In genomic region chr4:134795819-134796485, GRCm38 (mm10) we compare ENCODE assay signal across 23 mouse cellular contexts. TPM values are rescaled to one million over a fixed set of nuclear protein-coding genes. Genes with fewer than 3 reads are reported as not detected.
A peak's percentile ranks its signal among the peaks of the same experiment; 100 is the strongest.
DNase-seq lines count a peak whose midpoint lies in the region; ATAC-seq lines count a peak whose summit lies in the region.
"Had no signal": no experiment of that assay in that cellular context is flagged by ENCODE, and none has a peak within 500 bp of the region (broad histone marks: within the 10 kb centered on the region; RNA-seq: fewer than 3 reads in every experiment).

No protein-coding gene starts in this region.

- no peaks in the 10 kb centered on the region for H3K9me3 ChIP-seq in hindbrain, embryonic 12.5 days (replicated peaks)
- H3K9me3 ChIP-seq in midbrain, embryonic 10.5 days (replicated peaks) = no peaks in the 10 kb centered on the region
- H3K9me3 ChIP-seq: embryonic facial prominence, embryonic 10.5 days; embryonic facial prominence, embryonic 15.5 days; forebrain, embryonic 12.5 days; heart, embryonic 13.5 days; hindbrain, embryonic 10.5 days; limb, embryonic 15.5 days; liver, embryonic 13.5 days; midbrain, embryonic 15.5 days; neural tube, embryonic 13.5 days had no signal

- peaks cover 4% of the 10 kb centered on the region; the same call in 1 of the 2 replicates for H3K4me1 ChIP-seq in hindbrain, embryonic 12.5 days
- H3K4me1 ChIP-seq in midbrain, embryonic 10.5 days = peaks cover 32% of the 10 kb centered on the region
- H3K4me1 ChIP-seq: forebrain, embryonic 12.5 days; midbrain, embryonic 15.5 days; neural tube, embryonic 13.5 days had no signal

- no peaks in the 10 kb centered on the region for H3K27me3 ChIP-seq in hindbrain, embryonic 12.5 days
- no peaks in the 10 kb centered on the region for H3K27me3 ChIP-seq in midbrain, embryonic 10.5 days (ENCODE audit: low read depth, poor library complexity, severe bottlenecking)
- H3K27me3 ChIP-seq: embryonic facial prominence, embryonic 15.5 days; forebrain, embryonic 12.5 days; heart, embryonic 13.5 days; limb, embryonic 15.5 days; liver, embryonic 13.5 days; midbrain, embryonic 15.5 days; neural tube, embryonic 13.5 days had no signal

- H3K36me3 ChIP-seq in hindbrain, embryonic 12.5 days = peaks cover 9% of the 10 kb centered on the region; the same call in 1 of the 2 replicates
- peaks cover 5% of the 10 kb centered on the region for H3K36me3 ChIP-seq in midbrain, embryonic 10.5 days
- H3K36me3 ChIP-seq: embryonic facial prominence, embryonic 15.5 days; midbrain, embryonic 15.5 days had no signal

- WGBS in hindbrain, embryonic 12.5 days = 78% methylated on average over 5 of the region's 5 CpGs
- WGBS in midbrain, embryonic 10.5 days = 85% methylated on average over 5 of the region's 5 CpGs

- no peak overlapping the region for H3K4me2 ChIP-seq in hindbrain, embryonic 12.5 days (replicated peaks)
- H3K4me2 ChIP-seq: embryonic facial prominence, embryonic 15.5 days; forebrain, embryonic 12.5 days; heart, embryonic 13.5 days; limb, embryonic 15.5 days; liver, embryonic 13.5 days; midbrain, embryonic 15.5 days; neural tube, embryonic 13.5 days had no signal

- H3K4me3 ChIP-seq in hindbrain, embryonic 12.5 days = no peak overlapping the region
- H3K4me3 ChIP-seq in midbrain, embryonic 10.5 days = no peak overlapping the region
- H3K4me3 ChIP-seq: embryonic facial prominence, embryonic 10.5 days; embryonic facial prominence, embryonic 15.5 days; forebrain, embryonic 12.5 days; heart, embryonic 13.5 days; hindbrain, embryonic 10.5 days; layer of hippocampus, adult 2 months; limb, embryonic 15.5 days; liver, embryonic 13.5 days; midbrain, embryonic 15.5 days; neural tube, embryonic 13.5 days had no signal

- ATAC-seq in CD4-positive, CD25-positive, alpha-beta regulatory T cell, adult 4 months = peak; percentile 22
- no peak for ATAC-seq in hindbrain, embryonic 12.5 days (ENCODE audit: low FRiP score)
- ATAC-seq: forebrain, postnatal 0 days; hindbrain, postnatal 0 days; intestine, postnatal 0 days; midbrain, embryonic 15.5 days had no signal

- peak; percentile 47 for DNase-seq in thymus, postnatal 4 days
- DNase-seq in thymus, postnatal 14 days = no peak
- peak; percentile 61 for DNase-seq in induced T-regulatory cell, adult 2 months (ENCODE audit: low read depth)
- no peak for DNase-seq in embryo, embryonic 9.5 days (ENCODE audit: extremely low spot score)
- no peak for DNase-seq in midbrain, embryonic 10.5 days (ENCODE audit: low spot score)
- DNase-seq: cerebellum, adult 11 months; forebrain, postnatal 0 days; heart, postnatal 10 days; liver, embryonic 13.5 days; lung, postnatal 4 days had no signal

- no peak overlapping the region for H3K27ac ChIP-seq in hindbrain, embryonic 12.5 days
- no peak overlapping the region for H3K27ac ChIP-seq in midbrain, embryonic 10.5 days (replicated peaks)
- H3K27ac ChIP-seq: embryonic facial prominence, embryonic 10.5 days; forebrain, embryonic 12.5 days; heart, embryonic 13.5 days; hindbrain, embryonic 10.5 days; hindbrain, postnatal 0 days; layer of hippocampus, adult 2 months; midbrain, embryonic 15.5 days; neural tube, embryonic 13.5 days had no signal

- no peak overlapping the region for H3K9ac ChIP-seq in hindbrain, embryonic 12.5 days
- H3K9ac ChIP-seq: embryonic facial prominence, embryonic 15.5 days; forebrain, embryonic 12.5 days; forebrain, postnatal 0 days; heart, embryonic 13.5 days; limb, embryonic 15.5 days; liver, embryonic 13.5 days; midbrain, embryonic 15.5 days; neural tube, embryonic 13.5 days had no signal

RNA-seq across cellular contexts. Expression of gene Ldlrap1, which starts 28.1 kb away (rescaled TPM):
- 10 to 100 TPM; 26.1 to 42.4 TPM for polyA plus RNA-seq in CD4-positive, CD25-positive, alpha-beta regulatory T cell, adult 4 months (2017; shearing (Covaris generic))
- polyA plus RNA-seq in hindbrain, embryonic 12.5 days (2016; fragmentation: Nextera tagmentation; extraction: Ambion mirVana) = 7.8 and 10.4 TPM in 2 replicates
- polyA plus RNA-seq in midbrain, embryonic 10.5 days (2016; fragmentation: Nextera tagmentation; extraction: Ambion mirVana) = 8.6 and 9.3 TPM in 2 replicates

RNA-seq across cellular contexts. Expression of gene Maco1, which starts 57.2 kb away (rescaled TPM):
- polyA plus RNA-seq in CD4-positive, CD25-positive, alpha-beta regulatory T cell, adult 4 months (2017; shearing (Covaris generic)) = 1 to 10 TPM; 4.2 to 7.1 TPM
- 89.8 and 97.9 TPM in 2 replicates for polyA plus RNA-seq in hindbrain, embryonic 12.5 days (2016; fragmentation: Nextera tagmentation; extraction: Ambion mirVana)
- polyA plus RNA-seq in midbrain, embryonic 10.5 days (2016; fragmentation: Nextera tagmentation; extraction: Ambion mirVana) = 36.8 and 41.3 TPM in 2 replicates

Comparison
In these comparisons a context has a peak if more than half of its experiments do, and no peak if none do; other contexts are left out.
1. DNase-seq: peak in thymus, postnatal 4 days (single experiment) and induced T-regulatory cell, adult 2 months (single experiment); none in thymus, postnatal 14 days (single experiment), embryo, embryonic 9.5 days (single experiment) and midbrain, embryonic 10.5 days (single experiment).